In genomic region chr17:15812136-15812778, GRCm38 (mm10) we compare ENCODE assay signal across 16 mouse cellular contexts. TPM values are rescaled to one million over a fixed set of nuclear protein-coding genes. Genes with fewer than 3 reads are reported as not detected.
DNase-seq lines count a peak whose midpoint lies in the region; ATAC-seq and TF ChIP-seq lines count a peak whose summit lies in the region.
"Had no signal": no experiment of that assay in that cellular context is flagged by ENCODE, and none has a peak within 500 bp of the region (broad histone marks: within the 10 kb centered on the region; RNA-seq: fewer than 3 reads in every experiment).

No protein-coding gene starts in this region.

- peaks cover 67% of the 10 kb centered on the region for H3K4me1 ChIP-seq in embryonic facial prominence, embryonic 13.5 days
- H3K4me1 ChIP-seq in embryonic facial prominence, embryonic 10.5 days: peaks cover 69% of the 10 kb centered on the region
- H3K4me1 ChIP-seq in embryonic facial prominence, embryonic 15.5 days: peaks cover 82% of the 10 kb centered on the region
- peaks cover 14% of the 10 kb centered on the region for H3K4me1 ChIP-seq in kidney, adult 2 months (ENCODE audit: control insufficient read depth, insufficient read depth, low read length)

- no peaks in the 10 kb centered on the region for H3K9me3 ChIP-seq in embryonic facial prominence, embryonic 13.5 days
- H3K9me3 ChIP-seq in embryonic facial prominence, embryonic 10.5 days: no peaks in the 10 kb centered on the region
- no peaks in the 10 kb centered on the region for H3K9me3 ChIP-seq in embryonic facial prominence, embryonic 15.5 days (replicated peaks)
- H3K9me3 ChIP-seq: heart, embryonic 15.5 days; neural tube, embryonic 12.5 days had no signal

- peak overlapping the region; percentile 22; the same call in 1 of the 2 replicates for H3K27ac ChIP-seq in embryonic facial prominence, embryonic 13.5 days
- no peak overlapping the region for H3K27ac ChIP-seq in embryonic facial prominence, embryonic 10.5 days (replicated peaks)
- peak overlapping the region; percentile 40; the same call in 1 of the 2 replicates for H3K27ac ChIP-seq in embryonic facial prominence, embryonic 15.5 days (replicated peaks)
- no peak overlapping the region for H3K27ac ChIP-seq in kidney, adult 2 months (ENCODE audit: insufficient read depth, low read depth, low read length)
- H3K27ac ChIP-seq: heart, embryonic 15.5 days; hindbrain, embryonic 14.5 days; liver, embryonic 14.5 days; neural tube, embryonic 12.5 days had no signal

- H3K4me2 ChIP-seq in embryonic facial prominence, embryonic 13.5 days: no peak overlapping the region
- H3K4me2 ChIP-seq in embryonic facial prominence, embryonic 15.5 days (replicated peaks): peak overlapping the region; percentile 15; the same call in 1 of the 2 replicates
- H3K4me2 ChIP-seq: heart, embryonic 15.5 days; hindbrain, embryonic 14.5 days; neural tube, embryonic 12.5 days had no signal

- no peak for TF ChIP-seq POLR2A in kidney, adult 2 months (IDR thresholded peaks at IDR 0.05; ENCODE audit: low read depth, low read length)

- no peaks in the 10 kb centered on the region for H3K27me3 ChIP-seq in embryonic facial prominence, embryonic 13.5 days
- H3K27me3 ChIP-seq in embryonic facial prominence, embryonic 10.5 days (replicated peaks; ENCODE audit: low read depth, poor library complexity, severe bottlenecking): no peaks in the 10 kb centered on the region
- no peaks in the 10 kb centered on the region for H3K27me3 ChIP-seq in embryonic facial prominence, embryonic 15.5 days
- no peaks in the 10 kb centered on the region for H3K27me3 ChIP-seq in kidney, adult 2 months (replicated peaks; ENCODE audit: control insufficient read depth, insufficient read depth, low read length)
- H3K27me3 ChIP-seq: heart, embryonic 15.5 days; neural tube, embryonic 12.5 days; Patski had no signal

- H3K4me3 ChIP-seq in embryonic facial prominence, embryonic 13.5 days: no peak overlapping the region
- H3K4me3 ChIP-seq in embryonic facial prominence, embryonic 10.5 days: no peak overlapping the region
- no peak overlapping the region for H3K4me3 ChIP-seq in embryonic facial prominence, embryonic 15.5 days (replicated peaks)
- no peak overlapping the region for H3K4me3 ChIP-seq in kidney, adult 2 months (ENCODE audit: insufficient read depth, low read depth, low read length)
- H3K4me3 ChIP-seq: heart, embryonic 15.5 days; neural tube, embryonic 12.5 days had no signal

- WGBS in embryonic facial prominence, embryonic 13.5 days: 60% methylated on average over 13 of the region's 13 CpGs
- 84% methylated on average over 13 of the region's 13 CpGs for WGBS in embryonic facial prominence, embryonic 10.5 days
- WGBS in embryonic facial prominence, embryonic 15.5 days: 45% methylated on average over 13 of the region's 13 CpGs
- WGBS in kidney, adult 2 months: 78% methylated on average over 13 of the region's 13 CpGs

- no peak for DNase-seq in embryonic facial prominence, embryonic 10.5 days (ENCODE audit: low spot score)
- peak; percentile 64 for DNase-seq in left cerebral cortex, postnatal 4 days
- DNase-seq in left cerebral cortex, adult 11 months (ENCODE audit: low spot score): no peak
- no peak for DNase-seq in kidney, adult 2 months
- no peak for DNase-seq in kidney, postnatal 36 days
- DNase-seq: cerebellum, adult 11 months; kidney, adult 9 months had no signal

- TF ChIP-seq CTCF in kidney, adult 2 months (conservative IDR thresholded peaks at IDR 0.05; ENCODE audit: insufficient read depth, insufficient read length, low read depth, low read length): no peak

- no peak for ATAC-seq in embryonic facial prominence, embryonic 13.5 days (ENCODE audit: insufficient number of reproducible peaks, insufficient read depth, low FRiP score, low TSS enrichment, low read depth)
- no peak for ATAC-seq in embryonic facial prominence, embryonic 15.5 days (ENCODE audit: insufficient number of reproducible peaks, low FRiP score, low TSS enrichment, low read depth)
- ATAC-seq in megakaryocyte progenitor cell, adult 5-6 weeks (replicated peaks; ENCODE audit: poor library complexity): peak; percentile 76
- ATAC-seq: midbrain, embryonic 16.5 days; Patski had no signal

- H3K36me3 ChIP-seq in embryonic facial prominence, embryonic 13.5 days: peaks cover 7% of the 10 kb centered on the region
- peaks cover 35% of the 10 kb centered on the region for H3K36me3 ChIP-seq in embryonic facial prominence, embryonic 10.5 days (replicated peaks)
- H3K36me3 ChIP-seq in embryonic facial prominence, embryonic 15.5 days: peaks cover 5% of the 10 kb centered on the region
- H3K36me3 ChIP-seq in kidney, adult 2 months (ENCODE audit: control insufficient read depth, insufficient read depth, low read length): no peaks in the 10 kb centered on the region

- H3K9ac ChIP-seq in embryonic facial prominence, embryonic 13.5 days: no peak overlapping the region; the same call in 1 of the 2 replicates
- no peak overlapping the region for H3K9ac ChIP-seq in embryonic facial prominence, embryonic 15.5 days
- H3K9ac ChIP-seq: heart, embryonic 15.5 days; hindbrain, embryonic 14.5 days; liver, embryonic 14.5 days; neural tube, embryonic 12.5 days had no signal

- intact Hi-C loops in left cerebral cortex, postnatal 4 days (cut with DNase I): no loop called here

RNA-seq across cellular contexts. Expression of gene Rgmb, which starts 18.6 kb away (rescaled TPM):
- 14.3 and 18.8 TPM in 2 replicates for polyA plus RNA-seq in embryonic facial prominence, embryonic 13.5 days (2015; fragmentation: Nextera tagmentation; extraction: Ambion mirVana)
- 17.3 and 18.1 TPM in 2 replicates for polyA plus RNA-seq in embryonic facial prominence, embryonic 10.5 days (2016; fragmentation: Nextera tagmentation; extraction: Ambion mirVana)
- total RNA-seq in left cerebral cortex, postnatal 4 days (2021): 100 to 1,000 TPM in 1 of 2 experiments, 10 to 100 TPM in 1; 87.3 to 108 TPM
- polyA plus RNA-seq in embryonic facial prominence, embryonic 15.5 days (2015; fragmentation: Nextera tagmentation; extraction: Ambion mirVana): 27.9 and 28.9 TPM in 2 replicates
- total RNA-seq in megakaryocyte progenitor cell, adult 5-6 weeks (2015): 0.05 TPM in 1 of 2 replicates, not detected in the other
- total RNA-seq in megakaryocyte progenitor cell, adult 5-6 weeks (2017): 0.04 and 0.14 TPM in 2 replicates
- 13.8 and 16.2 TPM in 2 replicates for polyA plus RNA-seq in kidney, adult 2 months (2012; rRNA removed)

Comparison
In these comparisons a context has a peak if more than half of its experiments do, and no peak if none do; other contexts are left out.
1. H3K27ac ChIP-seq: peak in embryonic facial prominence, embryonic 13.5 days (single experiment) and embryonic facial prominence, embryonic 15.5 days (single experiment); none in embryonic facial prominence, embryonic 10.5 days (single experiment) and kidney, adult 2 months (single experiment).